In genomic region chrX:53055771-53056170, GRCm38 (mm10) we compare ENCODE assay signal across 8 mouse cellular contexts.
DNase-seq lines count a peak whose midpoint lies in the region; ATAC-seq lines count a peak whose summit lies in the region.

No protein-coding gene starts in this region.

- H3K9ac ChIP-seq in kidney, embryonic 16.5 days (replicated peaks; ENCODE audit: low read length): peak overlapping the region; percentile 82
- H3K9ac ChIP-seq in embryonic facial prominence, embryonic 15.5 days: no peak overlapping the region
- 0 out of 2 replicates have a peak overlapping the region, but pooled peaks have one; percentile 78 for H3K9ac ChIP-seq in intestine, embryonic 16.5 days (ENCODE audit: low read depth, low read length)

- 0 out of 2 replicates have a peak, but pooled peaks cover 2% of the 10 kb centered on the region for H3K27me3 ChIP-seq in kidney, embryonic 16.5 days (ENCODE audit: insufficient read depth, low read length)
- no peaks in the 10 kb centered on the region for H3K27me3 ChIP-seq in embryonic facial prominence, embryonic 15.5 days
- 0 out of 2 replicates have a peak, but pooled peaks cover 4% of the 10 kb centered on the region for H3K27me3 ChIP-seq in intestine, embryonic 16.5 days (replicated peaks; ENCODE audit: control insufficient read depth, insufficient read depth, low read length)
- H3K27me3 ChIP-seq in midbrain, embryonic 10.5 days (ENCODE audit: low read depth, poor library complexity, severe bottlenecking): peaks cover 34% of the 10 kb centered on the region

- DNase-seq in kidney, adult 11 months: no peak
- no peak for DNase-seq in midbrain, embryonic 10.5 days (ENCODE audit: low spot score)
- DNase-seq in frontal cortex, adult 2 months (ENCODE audit: extremely low spot score in 1 of 2, low spot score in 1 of 2): no peak
- no peak for DNase-seq in layer of hippocampus, adult 9-10 months (ENCODE audit: low spot score)
- DNase-seq in thymus, adult 18-20 months: no peak

- peak overlapping the region; percentile 92 for H3K27ac ChIP-seq in kidney, embryonic 16.5 days (ENCODE audit: low read length)
- H3K27ac ChIP-seq in embryonic facial prominence, embryonic 15.5 days (replicated peaks): peak overlapping the region; percentile 93
- no peak overlapping the region; the same call in 1 of the 2 replicates for H3K27ac ChIP-seq in intestine, embryonic 16.5 days (ENCODE audit: low read length)
- no peak overlapping the region for H3K27ac ChIP-seq in midbrain, embryonic 10.5 days (replicated peaks)

- WGBS in kidney, embryonic 16.5 days: 16% methylated on average over 9 of the region's 9 CpGs
- WGBS in embryonic facial prominence, embryonic 15.5 days: 13% methylated on average over 9 of the region's 9 CpGs
- WGBS in intestine, embryonic 16.5 days: 13% methylated on average over 9 of the region's 9 CpGs
- WGBS in midbrain, embryonic 10.5 days: 15% methylated on average over 9 of the region's 9 CpGs

- H3K4me3 ChIP-seq in kidney, embryonic 16.5 days (ENCODE audit: low read length): peak overlapping the region; percentile 64
- peak overlapping the region; percentile 57 for H3K4me3 ChIP-seq in embryonic facial prominence, embryonic 15.5 days (replicated peaks)
- peak overlapping the region; percentile 59 for H3K4me3 ChIP-seq in intestine, embryonic 16.5 days (ENCODE audit: low read length)
- H3K4me3 ChIP-seq in midbrain, embryonic 10.5 days: peak overlapping the region; percentile 67

- peak overlapping the region; percentile 61 for H3K4me2 ChIP-seq in kidney, embryonic 16.5 days (replicated peaks; ENCODE audit: low read depth, low read length)
- peak overlapping the region; percentile 56 for H3K4me2 ChIP-seq in embryonic facial prominence, embryonic 15.5 days (replicated peaks)
- H3K4me2 ChIP-seq in intestine, embryonic 16.5 days (ENCODE audit: low read depth, low read length): peak overlapping the region; percentile 52

- H3K4me1 ChIP-seq in kidney, embryonic 16.5 days (ENCODE audit: insufficient read depth, low read length): 0 out of 2 replicates have a peak, but pooled peaks cover 36% of the 10 kb centered on the region
- peaks cover 13% of the 10 kb centered on the region for H3K4me1 ChIP-seq in embryonic facial prominence, embryonic 15.5 days
- H3K4me1 ChIP-seq in intestine, embryonic 16.5 days (ENCODE audit: control insufficient read depth, insufficient read depth, low read length): no peaks in the 10 kb centered on the region
- peaks cover 32% of the 10 kb centered on the region for H3K4me1 ChIP-seq in midbrain, embryonic 10.5 days

- no peak for ATAC-seq in kidney, embryonic 16.5 days (ENCODE audit: low FRiP score, low TSS enrichment)
- no peak for ATAC-seq in embryonic facial prominence, embryonic 15.5 days (ENCODE audit: insufficient number of reproducible peaks, low FRiP score, low TSS enrichment, low read depth)
- no peak for ATAC-seq in intestine, embryonic 16.5 days

- no peaks in the 10 kb centered on the region for H3K36me3 ChIP-seq in kidney, embryonic 16.5 days (ENCODE audit: insufficient read depth, low read length)
- H3K36me3 ChIP-seq in embryonic facial prominence, embryonic 15.5 days: no peaks in the 10 kb centered on the region
- H3K36me3 ChIP-seq in intestine, embryonic 16.5 days (ENCODE audit: control insufficient read depth, insufficient read depth, low read length): no peaks in the 10 kb centered on the region
- 0 out of 2 replicates have a peak, but pooled peaks cover 4% of the 10 kb centered on the region for H3K36me3 ChIP-seq in midbrain, embryonic 10.5 days

- no peaks in the 10 kb centered on the region for H3K9me3 ChIP-seq in kidney, embryonic 16.5 days (ENCODE audit: low read length)
- H3K9me3 ChIP-seq in embryonic facial prominence, embryonic 15.5 days (replicated peaks): no peaks in the 10 kb centered on the region
- no peaks in the 10 kb centered on the region for H3K9me3 ChIP-seq in intestine, embryonic 16.5 days (ENCODE audit: control insufficient read depth, low read length)
- H3K9me3 ChIP-seq in midbrain, embryonic 10.5 days (replicated peaks): 0 out of 2 replicates have a peak, but pooled peaks cover 3% of the 10 kb centered on the region

Comparison
In these comparisons a context has a peak if more than half of its experiments do, and no peak if none do; other contexts are left out.
1. H3K27ac ChIP-seq: peak in kidney, embryonic 16.5 days (single experiment) and embryonic facial prominence, embryonic 15.5 days (single experiment); none in intestine, embryonic 16.5 days (single experiment) and midbrain, embryonic 10.5 days (single experiment).
2. Peak in every context shown above with its lines, with median percentiles within 50 percentile points of each other: H3K4me2 ChIP-seq and H3K4me3 ChIP-seq.